In the genomic region with DNA sequence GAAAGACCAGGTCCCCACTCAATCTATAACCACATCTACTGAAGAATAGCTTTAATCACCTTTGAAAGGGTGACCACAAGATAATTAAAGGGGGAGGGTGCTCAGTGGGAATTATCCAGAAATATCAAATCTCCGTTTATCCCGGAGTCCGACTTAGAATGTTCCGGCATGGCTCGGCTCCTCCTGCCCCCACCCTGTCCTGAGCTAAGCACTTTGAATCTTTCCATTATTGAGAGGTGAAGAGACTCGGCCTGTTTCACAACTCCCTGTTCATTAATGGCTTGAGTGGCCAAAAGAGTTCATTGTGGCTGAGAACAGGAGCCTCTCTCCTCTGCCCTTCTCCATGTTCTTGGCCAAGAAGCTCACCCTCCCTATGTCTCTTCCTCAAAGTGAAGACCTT, we compare ENCODE assay signal across 12 mouse cellular contexts.
"Had no signal": no experiment of that assay in that cellular context is flagged by ENCODE, and none has a peak within 500 bp of the region (broad histone marks: within the 10 kb centered on the region; RNA-seq: fewer than 3 reads in every experiment).

No protein-coding gene starts in this region.

- H3K27me3 ChIP-seq: intestine, embryonic 15.5 days; kidney, embryonic 15.5 days; liver, embryonic 13.5 days; megakaryocyte, embryonic 14.5 days; midbrain, embryonic 15.5 days; neural tube, embryonic 12.5 days had no signal

- H3K4me3 ChIP-seq: intestine, embryonic 15.5 days; kidney, embryonic 15.5 days; liver, embryonic 13.5 days; megakaryocyte, embryonic 14.5 days; midbrain, embryonic 15.5 days; neural tube, embryonic 12.5 days had no signal

- ATAC-seq: intestine, embryonic 15.5 days; liver, postnatal 0 days; midbrain, embryonic 15.5 days had no signal

- H3K27ac ChIP-seq: intestine, embryonic 15.5 days; kidney, embryonic 15.5 days; liver, embryonic 13.5 days; macrophage; midbrain, embryonic 15.5 days; neural tube, embryonic 12.5 days had no signal

- H3K36me3 ChIP-seq: intestine, embryonic 15.5 days; kidney, embryonic 15.5 days; liver, embryonic 13.5 days; midbrain, embryonic 15.5 days; neural tube, embryonic 12.5 days had no signal

- H3K4me1 ChIP-seq: intestine, embryonic 15.5 days; liver, embryonic 13.5 days; megakaryocyte, embryonic 14.5 days; midbrain, embryonic 15.5 days; neural tube, embryonic 12.5 days had no signal

- H3K9ac ChIP-seq: intestine, embryonic 15.5 days; kidney, embryonic 15.5 days; liver, embryonic 13.5 days; liver, postnatal 0 days; midbrain, embryonic 15.5 days; neural tube, embryonic 12.5 days had no signal

- DNase-seq: layer of hippocampus, adult 9-11 months; liver, embryonic 13.5 days; liver, postnatal 0 days; thymus, adult 18-20 months; thymus, postnatal 14 days had no signal

- H3K9me3 ChIP-seq: intestine, embryonic 15.5 days; kidney, embryonic 15.5 days; midbrain, embryonic 15.5 days; neural tube, embryonic 12.5 days had no signal

- H3K4me2 ChIP-seq: intestine, embryonic 15.5 days; kidney, embryonic 15.5 days; liver, embryonic 13.5 days; midbrain, embryonic 11.5 days; midbrain, embryonic 15.5 days; neural tube, embryonic 12.5 days had no signal
